Mouse (Mus musculus) ES-E14 (cell line): ENCODE data around the gene E2f3.

Source experiments
- CHD2 ChIP-seq: IDR thresholded peaks from 2 replicates; pipeline ENCODE4 v1.6.1; 2014; ENCODE audit warnings: mild to moderate bottlenecking, low read depth, low read length, inconsistent platforms
- ZC3H11A ChIP-seq: IDR thresholded peaks from 2 replicates; pipeline ENCODE4 v1.6.1; 2012; ENCODE audit warnings: low read depth, mild to moderate bottlenecking, inconsistent platforms, low read length, borderline replicate concordance
- ZNF384 ChIP-seq: IDR thresholded peaks from 2 replicates; pipeline ENCODE4 v1.6.1; 2012; ENCODE audit warnings: low read depth, low read length, inconsistent platforms

DNA sequence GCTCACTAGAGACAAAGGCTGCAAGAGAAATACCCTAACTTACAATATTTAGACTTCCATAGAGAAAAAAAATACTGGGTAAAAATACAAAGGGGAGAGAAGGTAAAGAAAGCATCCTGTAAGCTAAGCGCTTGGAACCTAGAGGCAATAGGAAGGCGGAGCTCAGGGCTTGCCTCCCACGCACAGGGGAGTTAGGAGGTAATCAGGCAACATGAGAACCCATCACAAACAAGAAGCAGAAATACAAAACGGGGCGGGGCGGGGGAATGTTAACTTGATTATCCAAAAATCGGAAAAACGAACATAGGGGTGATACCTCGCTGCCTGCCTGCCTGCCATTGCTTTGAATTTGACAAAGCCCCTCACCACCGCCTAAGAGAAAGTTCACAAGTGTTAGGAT, 31.1 kb downstream of the E2f3 start:
- TF ChIP-seq ZC3H11A (no peak), CHD2 (no peak), ZNF384 (no peak)
